Mouse (Mus musculus) thymus, postnatal 4 days (tissue): ENCODE measurements at regions not wholly inside any gene's neighbourhood (a gene's known extent, or its start where the extent isn't known, plus 50 kb on each side); places are given as distances from the start of the nearest gene placed in this dataset.

ENCODE experiments used
- DNase-seq: peaks from one replicate; pipeline ENCODE4 v3.0.0; 2021

GRCm38 (mm10) chr17:9903313-9903712 is 233.8 kb upstream of the Pabpc6 start:
- DNase-seq = no peak

GRCm38 (mm10) chr17:9896964-9897363 is 227.4 kb upstream of the Pabpc6 start:
- no peak for DNase-seq

DNA sequence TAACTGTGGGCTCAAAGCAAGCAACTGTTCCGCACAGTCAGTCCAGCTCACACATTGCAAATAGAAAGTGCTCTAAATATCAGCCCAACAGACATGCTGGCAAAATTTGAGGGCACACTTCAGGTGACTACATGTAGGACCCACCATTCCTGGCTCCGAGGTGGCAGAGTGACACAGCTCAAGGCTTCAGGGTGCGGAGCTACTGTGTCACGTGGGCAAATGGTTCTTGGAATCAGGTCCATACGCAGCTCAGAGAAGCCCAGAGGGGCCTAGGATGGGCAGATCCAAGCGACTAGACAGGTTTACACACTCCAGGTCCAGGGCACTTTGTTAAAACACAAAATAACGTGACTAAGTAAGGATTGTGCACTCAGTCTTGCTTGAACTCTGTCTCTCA is 226.2 kb upstream of the Pabpc6 start:
- no peak for DNase-seq

DNA sequence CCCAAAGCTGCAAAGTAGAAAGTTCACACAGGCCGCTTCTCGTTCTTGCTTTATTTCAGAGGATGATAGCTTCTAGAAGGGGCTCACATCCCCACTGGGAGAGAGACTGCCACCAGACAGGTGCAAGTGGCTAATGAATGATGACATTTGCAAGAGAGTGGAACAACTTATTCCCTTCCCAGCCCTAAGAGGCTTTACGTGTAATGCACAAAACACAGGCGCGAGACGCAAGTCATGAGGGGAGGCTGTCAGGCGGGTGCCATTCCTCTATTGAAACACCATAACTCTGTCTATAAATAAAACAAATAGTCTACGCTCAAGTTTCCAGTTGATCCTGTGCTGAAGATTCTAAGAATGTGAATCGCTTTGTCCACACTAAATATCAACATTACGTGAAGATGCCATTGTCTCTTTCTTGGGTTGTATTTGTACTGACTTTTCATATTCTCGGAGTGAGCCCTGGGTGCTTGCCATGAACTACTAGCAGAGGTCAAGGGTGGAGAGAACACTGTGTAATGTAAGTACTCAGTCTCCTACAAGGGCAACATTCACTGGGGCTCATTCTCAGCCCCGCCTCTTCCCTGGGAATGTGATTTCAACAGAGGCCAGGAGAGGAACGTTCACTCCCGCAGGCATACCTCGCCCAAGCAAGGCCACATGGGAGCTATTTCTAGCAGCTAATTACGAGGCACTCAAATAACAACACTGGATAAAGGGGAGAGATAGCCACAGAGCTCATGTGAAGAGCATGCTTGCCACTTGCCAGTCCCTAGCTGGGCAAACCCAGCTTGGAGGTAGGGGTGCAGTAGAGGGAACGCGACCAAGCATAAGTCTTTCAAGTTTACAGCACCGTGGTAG is 225.5 kb upstream of the Pabpc6 start:
- no peak for DNase-seq

DNA sequence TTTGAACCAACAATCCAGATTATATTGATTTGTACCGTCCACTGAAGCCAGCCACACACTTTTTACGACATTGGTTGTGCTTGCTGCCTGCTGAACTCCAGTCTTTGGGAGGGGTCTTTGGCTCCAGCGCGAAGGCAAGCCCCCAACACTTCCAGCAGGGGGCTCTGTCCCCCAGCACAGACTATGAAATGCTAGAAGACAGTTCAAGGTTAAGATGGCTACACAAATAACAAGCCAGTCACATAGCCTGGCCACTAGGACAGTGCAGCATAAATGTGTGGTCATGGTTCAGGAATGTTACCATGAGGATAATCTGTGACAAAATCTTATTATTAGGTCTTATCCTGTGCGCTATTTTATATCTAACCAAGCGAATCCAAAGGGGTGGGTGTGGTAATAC is 224.4 kb upstream of the Pabpc6 start:
- peak; percentile 64 for DNase-seq

DNA sequence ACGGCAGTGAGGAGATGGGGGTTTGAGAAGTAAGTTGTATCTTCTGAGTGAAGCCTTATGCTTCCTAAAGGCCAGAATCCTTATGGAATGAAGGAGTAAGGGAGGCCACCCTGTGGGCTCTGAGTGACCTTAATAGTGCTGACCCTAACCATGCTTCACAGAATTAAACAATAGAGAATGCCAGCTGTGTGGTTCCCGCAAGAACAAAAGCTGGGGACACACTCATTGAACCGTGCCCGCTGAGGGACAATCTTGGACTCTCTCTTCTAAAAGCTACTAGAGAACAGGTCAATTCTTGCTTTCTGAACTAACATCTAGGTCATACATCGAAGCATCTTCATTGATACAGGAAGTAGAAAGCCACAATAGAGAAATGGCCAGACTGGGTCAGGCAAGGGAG is 223.3 kb upstream of the Pabpc6 start:
- DNase-seq = no peak

GRCm38 (mm10) chr17:9892141-9892540 is 222.6 kb upstream of the Pabpc6 start:
- DNase-seq = no peak

DNA sequence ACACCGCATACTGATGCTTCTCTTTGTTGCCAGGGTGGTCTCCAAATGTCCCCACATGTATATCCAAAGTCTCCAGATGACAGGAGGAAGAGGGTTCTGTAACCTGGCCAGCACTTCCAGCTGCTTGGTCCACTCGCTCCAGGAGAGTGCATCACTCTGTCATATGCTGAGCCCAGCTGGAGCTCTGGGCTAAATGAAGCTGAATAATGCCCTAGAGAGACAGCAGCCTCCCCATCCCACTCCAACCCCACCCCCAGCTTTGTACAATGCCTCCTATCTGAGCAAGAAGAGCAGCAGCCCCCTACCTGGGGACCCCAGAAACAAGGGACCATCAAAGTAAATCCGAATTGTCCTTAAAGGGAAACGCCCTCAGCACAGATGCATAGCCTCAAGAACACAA is 219.0 kb upstream of the Pabpc6 start:
- no peak for DNase-seq

GRCm38 (mm10) chr17:9885110-9885509 is 215.6 kb upstream of the Pabpc6 start:
- DNase-seq = no peak

- DNase-seq = no peak
These were observed 213.2 kb upstream of the Pabpc6 start for GRCm38 (mm10) chr17:9882639-9883226.

GRCm38 (mm10) chr17:9879556-9880206 is 210.2 kb upstream of the Pabpc6 start:
- DNase-seq = no peak

GRCm38 (mm10) chr17:9873695-9874094 is 204.2 kb upstream of the Pabpc6 start:
- DNase-seq = no peak

DNA sequence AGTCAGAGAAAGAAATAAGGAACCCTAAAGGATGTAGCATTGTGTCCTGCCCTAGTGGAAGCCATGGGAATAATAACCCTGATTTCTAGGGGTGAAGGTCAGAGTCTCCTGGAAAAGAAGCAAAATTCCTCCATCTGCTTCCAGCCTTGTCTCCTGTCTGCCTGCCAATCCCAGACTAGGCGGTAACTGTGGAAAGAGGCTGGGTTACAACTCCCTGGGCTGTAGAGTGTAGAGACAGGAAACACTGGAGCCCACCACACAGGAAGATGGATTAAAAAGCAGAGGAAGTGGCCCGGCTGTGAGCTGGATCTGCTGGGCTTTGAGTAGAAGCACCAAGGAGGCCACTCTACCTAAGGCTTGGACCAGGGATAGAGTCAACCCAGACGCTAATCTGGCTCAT is 200.7 kb upstream of the Pabpc6 start:
- DNase-seq = no peak

GRCm38 (mm10) chr17:9868747-9869281 is 199.3 kb upstream of the Pabpc6 start:
- no peak for DNase-seq

DNA sequence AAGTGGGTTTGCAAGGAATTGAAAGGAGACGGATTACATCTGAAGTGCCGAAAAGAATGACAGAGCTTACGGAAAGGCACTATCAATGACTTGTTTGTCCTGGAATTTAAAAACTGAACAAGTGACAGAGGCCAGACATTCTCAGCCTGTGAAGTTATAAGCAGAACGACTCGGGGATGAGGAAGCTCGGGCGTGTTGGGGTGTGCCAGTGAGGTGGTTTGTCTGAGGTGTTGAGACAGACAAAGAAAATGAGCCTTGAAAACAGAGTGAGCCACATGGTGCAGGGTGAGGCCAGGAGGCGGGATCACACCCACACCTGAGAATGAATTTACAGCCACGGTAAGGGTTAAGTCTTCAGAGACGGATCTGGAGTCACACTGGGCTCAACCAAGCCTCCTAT is 194.7 kb upstream of the Pabpc6 start:
- no peak for DNase-seq

- DNase-seq = no peak
These were observed 192.7 kb upstream of the Pabpc6 start for GRCm38 (mm10) chr17:9861923-9862854.

DNA sequence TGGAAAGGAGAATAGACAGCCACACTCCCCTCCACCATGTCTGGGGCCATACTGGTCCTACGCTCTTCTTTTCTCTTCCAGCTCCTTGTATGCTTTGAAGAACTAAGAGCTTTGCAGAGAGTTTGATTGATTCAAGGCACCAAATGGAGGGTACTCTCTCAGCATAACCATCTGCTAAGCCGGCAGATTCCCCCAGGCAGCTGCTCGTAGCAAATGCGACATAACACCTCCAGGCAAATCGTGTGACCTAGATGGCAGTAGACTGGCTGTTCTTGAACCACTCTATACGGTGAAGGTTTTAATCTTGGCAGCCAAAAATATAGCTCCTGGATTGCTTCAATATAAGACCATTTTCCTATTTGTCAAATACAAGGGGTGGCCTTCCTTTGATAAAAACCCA is 191.8 kb upstream of the Pabpc6 start:
- DNase-seq = no peak

- no peak for DNase-seq
These were observed 179.2 kb upstream of the Pabpc6 start for GRCm38 (mm10) chr17:9848559-9849357.

DNA sequence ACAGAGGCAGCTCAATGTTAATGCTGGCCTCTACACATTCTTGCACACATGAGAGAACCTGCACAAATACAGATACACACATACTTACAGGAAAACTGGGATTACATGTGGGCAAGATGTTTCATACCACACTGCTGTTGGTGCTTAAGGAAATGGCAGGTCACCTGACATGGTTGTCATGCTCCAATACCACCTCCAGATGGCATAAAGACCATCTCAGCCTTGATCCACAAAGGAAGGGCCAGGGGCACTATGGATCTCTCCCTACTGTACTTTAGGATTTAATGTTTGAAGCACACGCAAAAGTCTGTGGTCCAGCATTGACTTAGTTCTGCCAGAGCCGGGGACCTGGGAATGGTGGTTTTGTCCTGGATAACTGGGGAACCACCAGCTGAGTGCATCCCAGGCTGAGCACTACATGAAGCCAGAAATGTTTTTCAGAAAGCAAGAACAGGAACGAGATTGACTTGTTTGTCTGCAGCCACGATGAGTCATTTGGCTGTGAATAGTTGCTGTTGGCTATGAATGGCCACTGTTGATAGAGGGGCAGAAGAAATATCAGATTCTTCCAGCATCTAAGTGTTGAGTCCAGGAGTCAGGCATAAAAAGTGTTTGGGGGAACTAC is 176.0 kb upstream of the Pabpc6 start:
- DNase-seq = no peak

DNA sequence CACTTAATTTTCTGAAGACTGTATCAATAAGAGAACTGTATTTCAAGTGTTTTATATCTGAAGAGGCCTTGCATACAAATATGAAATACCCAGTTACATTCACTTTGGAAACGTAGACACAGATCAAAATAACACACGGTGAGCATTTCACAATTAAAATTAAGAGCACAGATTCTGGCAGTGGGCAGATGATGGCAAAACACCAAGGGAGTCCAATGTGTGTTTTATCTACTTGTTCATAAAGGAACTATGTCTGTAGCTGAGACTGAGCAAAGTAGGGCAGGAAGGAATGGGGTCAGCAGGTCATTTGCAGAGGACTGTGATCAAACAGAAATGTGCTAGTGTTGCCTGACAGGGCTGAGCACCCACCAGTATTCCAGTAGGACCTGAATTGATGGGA is 171.6 kb upstream of the Pabpc6 start:
- DNase-seq = no peak

GRCm38 (mm10) chr17:9839256-9839655 is 169.7 kb upstream of the Pabpc6 start:
- DNase-seq = no peak
